Mouse (Mus musculus): Measurements from ENCODE around the gene Cd52. TPM values are rescaled to one million over a fixed set of nuclear protein-coding genes. Genes with fewer than 3 reads are reported as not detected.
A peak's percentile ranks its signal among the peaks of the same experiment; 100 is the strongest.

Gene Cd52
- polyA plus RNA-seq, 1 experiment from 2014 or later = 2.2 TPM

DNA sequence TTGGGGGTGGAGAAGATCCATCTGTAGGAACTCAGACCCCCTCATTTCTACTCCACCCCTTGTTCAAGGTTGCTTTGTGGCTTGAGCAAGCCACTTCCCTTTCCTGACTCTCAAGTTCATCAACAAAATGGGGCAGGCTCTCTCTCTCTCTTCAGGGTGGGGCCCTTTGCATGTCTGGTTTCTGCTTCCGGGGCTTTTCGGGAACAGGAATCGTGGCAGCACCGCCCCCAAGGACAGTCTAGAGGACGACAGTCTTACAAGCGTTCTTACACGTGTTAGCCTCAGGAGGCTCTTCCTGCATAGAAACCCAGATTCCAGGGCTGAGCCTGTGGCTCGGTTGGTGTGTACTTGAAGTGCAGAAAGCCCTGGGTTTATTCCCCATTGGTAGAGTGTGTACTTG lies 22.1 kb upstream of the Cd52 start:
- no peak overlapping the region for H3K4me3 ChIP-seq
- no peak overlapping the region for H3K4me2 ChIP-seq
- H3K36me3 ChIP-seq (ENCODE audit: poor library complexity, severe bottlenecking) = no peaks in the 10 kb centered on the region
- no peak overlapping the region for H3K27ac ChIP-seq
- ATAC-seq = no peak
- H3K9ac ChIP-seq = no peak overlapping the region
- H3K4me1 ChIP-seq = peaks cover 5% of the 10 kb centered on the region; the same call in 1 of the 2 replicates
- no peaks in the 10 kb centered on the region for H3K27me3 ChIP-seq
- 92% methylated on average over 8 of the region's 8 CpGs for WGBS
- H3K9me3 ChIP-seq (replicated peaks) = no peaks in the 10 kb centered on the region

- 95% methylated on average over 2 of the region's 2 CpGs for WGBS
Measured at GRCm38 (mm10) chr4:134116501-134116900, 21.6 kb upstream of the Cd52 start.

GRCm38 (mm10) chr4:134115215-134116144 lies 20.6 kb upstream of the Cd52 start:
- peaks cover 5% of the 10 kb centered on the region; the same call in 1 of the 2 replicates for H3K4me1 ChIP-seq
- no peak overlapping the region for H3K4me3 ChIP-seq
- no peak overlapping the region for H3K9ac ChIP-seq
- H3K4me2 ChIP-seq = no peak overlapping the region
- no peak overlapping the region for H3K27ac ChIP-seq
- WGBS = 89% methylated on average over 16 of the region's 16 CpGs
- no peak for ATAC-seq
- H3K27me3 ChIP-seq = no peaks in the 10 kb centered on the region
- H3K9me3 ChIP-seq (replicated peaks) = no peaks in the 10 kb centered on the region
- H3K36me3 ChIP-seq (ENCODE audit: poor library complexity, severe bottlenecking) = no peaks in the 10 kb centered on the region

More at GRCm38 (mm10) chr4:134116501-134116900, 21.6 kb upstream of the Cd52 start:
- peaks cover 5% of the 10 kb centered on the region; the same call in 1 of the 2 replicates for H3K4me1 ChIP-seq
- no peak for ATAC-seq
- H3K4me3 ChIP-seq = no peak overlapping the region
- H3K9me3 ChIP-seq (replicated peaks) = no peaks in the 10 kb centered on the region
- H3K27ac ChIP-seq = no peak overlapping the region
- H3K4me2 ChIP-seq = no peak overlapping the region
- H3K36me3 ChIP-seq (ENCODE audit: poor library complexity, severe bottlenecking) = no peaks in the 10 kb centered on the region
- H3K9ac ChIP-seq = no peak overlapping the region
- no peaks in the 10 kb centered on the region for H3K27me3 ChIP-seq

- Histone ChIP-seq H3K9ac (no peak overlapping the region), H3K4me1 (peaks cover 5% of the 10 kb centered on the region; the same call in 1 of the 2 replicates), H3K36me3 (ENCODE audit: poor library complexity, severe bottlenecking) (no peaks in the 10 kb centered on the region), H3K27ac (no peak overlapping the region), H3K4me3 (no peak overlapping the region), H3K4me2 (no peak overlapping the region), H3K27me3 (no peaks in the 10 kb centered on the region), H3K9me3 (replicated peaks) (no peaks in the 10 kb centered on the region)
- ATAC-seq = no peak
- 88% methylated on average over 4 of the region's 4 CpGs for WGBS
Measured at GRCm38 (mm10) chr4:134114038-134114437, 19.2 kb upstream of the Cd52 start.

GRCm38 (mm10) chr4:134113356-134113994 lies 18.6 kb upstream of the Cd52 start:
- H3K9ac ChIP-seq = peak overlapping the region; percentile 27; the same call in 1 of the 2 replicates
- H3K27me3 ChIP-seq = no peaks in the 10 kb centered on the region
- peaks cover 5% of the 10 kb centered on the region; the same call in 1 of the 2 replicates for H3K4me1 ChIP-seq
- H3K36me3 ChIP-seq (ENCODE audit: poor library complexity, severe bottlenecking) = no peaks in the 10 kb centered on the region
- H3K4me2 ChIP-seq = no peak overlapping the region
- H3K27ac ChIP-seq = no peak overlapping the region; the same call in 1 of the 2 replicates
- WGBS = 47% methylated on average over 10 of the region's 10 CpGs
- H3K9me3 ChIP-seq (replicated peaks) = no peaks in the 10 kb centered on the region
- H3K4me3 ChIP-seq = no peak overlapping the region
- ATAC-seq = no peak

DNA sequence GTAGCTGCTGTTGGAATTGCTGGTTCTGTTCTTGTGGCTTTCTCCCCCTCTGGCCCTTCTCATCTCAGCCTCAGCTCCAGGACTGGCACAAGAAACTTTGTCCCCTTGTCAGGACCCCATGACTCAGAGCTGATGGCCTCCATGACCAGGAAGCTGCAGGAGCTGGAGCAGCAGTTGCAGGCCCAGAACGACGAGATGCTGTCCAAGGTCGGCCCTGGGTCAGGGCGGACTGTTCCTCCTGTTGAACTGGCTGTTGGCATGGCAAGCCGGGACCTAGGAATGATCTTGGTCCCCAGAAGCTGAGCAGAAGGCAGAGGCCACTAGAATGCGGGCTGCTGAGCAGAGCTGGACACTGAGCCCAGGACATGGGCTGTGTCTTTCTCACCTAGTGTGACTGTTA lies 17.5 kb upstream of the Cd52 start:
- 92% methylated on average over 6 of the region's 6 CpGs for WGBS
- no peak overlapping the region for H3K9ac ChIP-seq
- H3K27me3 ChIP-seq = no peaks in the 10 kb centered on the region
- no peak overlapping the region for H3K4me3 ChIP-seq
- H3K9me3 ChIP-seq (replicated peaks) = no peaks in the 10 kb centered on the region
- ATAC-seq = no peak
- peaks cover 5% of the 10 kb centered on the region; the same call in 1 of the 2 replicates for H3K4me1 ChIP-seq
- H3K4me2 ChIP-seq = no peak overlapping the region
- H3K36me3 ChIP-seq (ENCODE audit: poor library complexity, severe bottlenecking) = no peaks in the 10 kb centered on the region
- no peak overlapping the region for H3K27ac ChIP-seq

DNA sequence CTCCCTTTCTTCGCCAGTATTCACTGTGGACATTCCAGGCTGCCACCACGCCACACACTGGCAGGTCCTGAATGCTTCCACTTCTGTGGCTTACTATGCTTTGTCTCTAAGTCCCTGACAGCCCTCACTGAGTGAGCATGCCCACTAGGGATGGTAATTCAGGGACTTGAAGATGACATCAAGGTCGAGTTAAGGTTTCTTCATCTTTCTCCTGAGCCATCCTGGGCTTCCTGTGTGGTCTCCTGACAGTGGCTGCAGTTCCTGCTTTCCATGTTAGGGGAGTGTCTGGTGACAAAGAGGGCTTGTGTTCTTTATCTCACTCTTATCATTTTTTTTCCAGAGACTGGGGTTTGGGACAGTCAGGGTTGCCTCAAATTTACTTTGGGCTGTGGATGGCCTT lies 15.8 kb upstream of the Cd52 start:
- peaks cover 5% of the 10 kb centered on the region; the same call in 1 of the 2 replicates for H3K4me1 ChIP-seq
- no peak overlapping the region for H3K9ac ChIP-seq
- 57% methylated on average over 3 of the region's 3 CpGs for WGBS

GRCm38 (mm10) chr4:134108196-134108595 lies 13.3 kb upstream of the Cd52 start:
- Histone ChIP-seq H3K36me3 (ENCODE audit: poor library complexity, severe bottlenecking) (no peaks in the 10 kb centered on the region), H3K4me1 (peaks cover 4% of the 10 kb centered on the region), H3K4me2 (no peak overlapping the region), H3K4me3 (no peak overlapping the region), H3K9ac (no peak overlapping the region; the same call in 1 of the 2 replicates), H3K27me3 (no peaks in the 10 kb centered on the region), H3K9me3 (replicated peaks) (no peaks in the 10 kb centered on the region), H3K27ac (no peak overlapping the region)
- 72% methylated on average over 5 of the region's 5 CpGs for WGBS
- ATAC-seq = no peak

More for the DNA sequence above, 15.8 kb upstream of the Cd52 start:
- Histone ChIP-seq H3K36me3 (ENCODE audit: poor library complexity, severe bottlenecking) (no peaks in the 10 kb centered on the region), H3K4me3 (no peak overlapping the region), H3K4me2 (no peak overlapping the region), H3K9me3 (replicated peaks) (no peaks in the 10 kb centered on the region), H3K27me3 (no peaks in the 10 kb centered on the region), H3K27ac (no peak overlapping the region)
- no peak for ATAC-seq

GRCm38 (mm10) chr4:134107730-134108129 lies 12.8 kb upstream of the Cd52 start:
- 87% methylated on average over 7 of the region's 7 CpGs for WGBS

GRCm38 (mm10) chr4:134106105-134106504 lies 11.2 kb upstream of the Cd52 start:
- Histone ChIP-seq H3K9me3 (replicated peaks) (no peaks in the 10 kb centered on the region), H3K4me1 (peaks cover 8% of the 10 kb centered on the region), H3K4me2 (no peak overlapping the region), H3K36me3 (ENCODE audit: poor library complexity, severe bottlenecking) (no peaks in the 10 kb centered on the region), H3K4me3 (no peak overlapping the region), H3K27ac (no peak overlapping the region), H3K27me3 (no peaks in the 10 kb centered on the region), H3K9ac (no peak overlapping the region)
- WGBS = 87% methylated on average over 7 of the region's 7 CpGs
- no peak for ATAC-seq

More at GRCm38 (mm10) chr4:134107730-134108129, 12.8 kb upstream of the Cd52 start:
- no peak overlapping the region for H3K4me3 ChIP-seq
- H3K27me3 ChIP-seq = no peaks in the 10 kb centered on the region
- H3K9ac ChIP-seq = no peak overlapping the region; the same call in 1 of the 2 replicates
- H3K9me3 ChIP-seq (replicated peaks) = no peaks in the 10 kb centered on the region
- H3K4me1 ChIP-seq = peaks cover 6% of the 10 kb centered on the region
- no peaks in the 10 kb centered on the region for H3K36me3 ChIP-seq (ENCODE audit: poor library complexity, severe bottlenecking)
- no peak overlapping the region for H3K27ac ChIP-seq
- no peak for ATAC-seq
- H3K4me2 ChIP-seq = no peak overlapping the region

- H3K4me3 ChIP-seq = peak overlapping the region; percentile 81
- 3% methylated on average over 21 of the region's 21 CpGs for WGBS
Measured at GRCm38 (mm10) chr4:134102742-134103119, 7.8 kb upstream of the Cd52 start.

More at GRCm38 (mm10) chr4:134102742-134103119, 7.8 kb upstream of the Cd52 start:
- Histone ChIP-seq H3K27me3 (no peaks in the 10 kb centered on the region), H3K9ac (peak overlapping the region; percentile 71), H3K27ac (no peak overlapping the region), H3K4me1 (peaks cover 8% of the 10 kb centered on the region), H3K9me3 (replicated peaks) (no peaks in the 10 kb centered on the region), H3K4me2 (peak overlapping the region; percentile 74), H3K36me3 (ENCODE audit: poor library complexity, severe bottlenecking) (no peaks in the 10 kb centered on the region)
- ATAC-seq = peak; percentile 76; the same call in 1 of the 2 replicates

Measured in forebrain, embryonic 13.5 days (tissue).